Mouse (Mus musculus) gastrocnemius, postnatal 4 days (tissue): ENCODE results near the gene Pus10. TPM values are rescaled to one million over a fixed set of nuclear protein-coding genes. Genes with fewer than 3 reads are reported as not detected.

Experiments used
- DNase-seq, 2 experiments: peaks; one replicate each; pipeline ENCODE4 v3.0.0; 2021 to 2022; ENCODE audit warnings: low spot score in 2 of 2, mixed read lengths in 2 of 2
- long read RNA-seq, 2 experiments: library from polyadenylated mRNA; stranded (forward); transcript quantifications; one replicate each; pipeline ENCODE4 v2.0.0; 2021
- total RNA-seq, 2 experiments: library from RNA; stranded (reverse); gene quantifications; 2 replicates each; pipeline ENCODE4 v1.2.3; 2021

Gene Pus10
- total RNA-seq = 10 to 100 TPM; 13.3 to 15.9 TPM
- long read RNA-seq, experiment 1, partial matches to known transcripts = 3 of 12 reads
- long read RNA-seq, experiment 1, other reads (novel, unspliced or antisense) = 5 of 12 reads
- long read RNA-seq, experiment 2, transcript Pus10-202 (18 exons, 3,559 nt) = major isoform, 9 of 23 reads
- long read RNA-seq, experiment 2, partial matches to known transcripts = 5 of 23 reads
- long read RNA-seq, experiment 2, other reads (novel, unspliced or antisense) = 7 of 23 reads

GRCm38 (mm10) chr11:23665311-23665786 is at the start of gene Pus10:
Pus10 (plus strand) TSS chr11:23665674.
- no peak for DNase-seq

GRCm38 (mm10) chr11:23618995-23619394 is 46.5 kb upstream of the Pus10 start:
- DNase-seq = no peak

GRCm38 (mm10) chr11:23630664-23631063 is 34.8 kb upstream of the Pus10 start:
- no peak for DNase-seq

DNA sequence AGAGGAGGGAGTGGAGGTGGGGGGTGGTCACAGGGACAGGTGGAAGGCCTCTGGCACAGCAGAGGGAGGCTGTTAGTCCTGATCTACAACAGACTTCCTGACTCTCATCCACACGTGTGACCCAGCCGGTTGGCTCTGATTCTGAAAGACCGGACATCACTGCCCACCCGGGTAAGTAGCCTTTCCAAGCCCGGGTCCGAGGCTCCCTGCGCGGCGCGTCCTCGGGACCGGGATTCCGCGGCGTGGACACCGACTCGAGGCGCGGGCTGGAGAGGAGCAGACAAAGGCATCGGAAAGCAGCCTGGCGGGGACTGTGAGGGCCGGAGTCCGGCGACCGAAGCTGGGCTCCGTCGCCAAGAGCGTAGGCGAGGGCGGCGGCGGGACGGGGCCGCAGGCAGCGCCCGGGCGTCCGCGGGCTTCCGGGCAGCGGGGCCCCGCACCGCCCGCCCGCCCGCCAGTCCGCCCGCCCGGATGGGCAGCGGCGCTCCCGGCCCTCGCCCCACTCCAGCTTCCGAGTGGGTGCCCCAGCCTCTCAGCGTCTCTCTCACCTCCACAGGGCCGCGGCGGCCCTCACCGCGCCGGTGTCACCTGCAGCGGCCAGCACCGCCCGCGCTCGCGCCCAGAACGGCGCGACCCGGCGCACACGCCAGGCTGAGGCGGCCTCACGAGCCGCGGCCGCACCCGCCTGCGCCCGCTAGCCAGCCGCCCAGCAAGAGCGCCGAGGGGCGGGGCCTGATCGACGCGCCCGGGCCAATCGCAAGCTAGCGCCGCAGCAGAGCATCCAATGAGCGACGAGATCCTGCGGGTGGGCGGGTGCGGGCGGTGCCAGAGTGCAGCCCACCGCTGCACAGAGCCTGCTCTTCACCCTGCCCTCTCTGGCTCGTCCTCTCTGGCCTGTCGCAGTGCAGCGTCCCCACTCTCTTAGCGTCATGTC is 32.3 kb upstream of the Pus10 start, which contains the start of gene 0610010F05Rik:
TSS of gene 0610010F05Rik (minus strand) at position 695 of the 934 bp plus-strand sequence.
- peak; percentile 73 to 86 for DNase-seq

DNA sequence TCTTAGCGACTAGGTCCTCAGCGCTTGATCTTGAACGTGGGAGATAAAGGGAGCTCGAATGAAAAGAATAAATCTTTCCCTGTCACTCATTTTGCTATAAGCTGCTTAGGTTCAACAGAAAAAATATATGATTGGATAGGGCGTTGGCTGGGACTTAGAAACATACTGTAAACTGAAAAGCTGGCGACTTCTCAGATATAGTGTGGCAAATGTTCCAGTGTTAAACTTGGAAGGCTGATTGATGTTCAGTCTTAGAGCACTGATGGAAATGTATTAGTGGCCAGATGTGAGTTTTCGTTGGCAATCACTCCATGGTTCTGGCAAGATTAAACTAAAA is 31.6 kb upstream of the Pus10 start:
- DNase-seq = no peak

DNA sequence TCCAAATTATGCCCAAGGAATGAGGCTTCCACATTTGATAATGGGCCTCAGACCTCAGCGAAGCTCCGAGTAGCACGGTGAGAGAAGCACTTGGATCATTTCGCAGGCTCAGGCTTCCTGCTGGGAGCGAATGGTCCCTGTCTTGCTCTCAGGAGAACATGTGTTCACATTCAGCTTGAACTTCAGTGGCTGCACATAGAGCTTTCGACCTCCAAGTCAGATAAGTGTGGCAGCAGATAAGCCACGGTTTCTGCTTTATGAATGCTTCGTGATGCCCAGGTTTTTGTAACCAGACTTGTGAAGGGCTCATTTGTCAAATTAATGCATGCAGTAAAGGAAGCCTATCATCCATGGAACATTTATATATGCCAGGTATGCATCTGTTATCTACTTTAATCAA is 30.9 kb upstream of the Pus10 start:
- DNase-seq = no peak

GRCm38 (mm10) chr11:23647431-23647830 is 18.0 kb upstream of the Pus10 start:
- DNase-seq = no peak

- DNase-seq = no peak
Observed at GRCm38 (mm10) chr11:23647835-23648234, 17.6 kb upstream of the Pus10 start.

DNA sequence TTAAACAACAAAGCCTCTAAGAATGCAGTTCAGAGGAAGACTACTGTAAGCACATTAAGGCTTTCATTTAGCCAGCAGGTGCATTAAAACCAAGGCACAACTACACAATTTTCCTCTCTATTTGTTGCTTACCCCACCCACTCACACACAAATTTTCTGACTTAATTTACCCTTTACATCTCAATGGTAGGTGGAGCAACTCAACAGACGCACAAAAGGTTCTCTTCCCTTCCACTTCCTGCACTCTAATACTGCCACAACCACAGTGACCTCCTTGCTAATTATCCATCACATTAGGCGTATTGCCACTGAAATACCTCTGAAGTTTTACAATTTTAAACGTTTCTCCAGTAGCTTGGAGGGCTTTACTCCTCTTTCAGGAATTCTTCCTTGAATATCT is 11.8 kb upstream of the Pus10 start:
- no peak for DNase-seq

DNA sequence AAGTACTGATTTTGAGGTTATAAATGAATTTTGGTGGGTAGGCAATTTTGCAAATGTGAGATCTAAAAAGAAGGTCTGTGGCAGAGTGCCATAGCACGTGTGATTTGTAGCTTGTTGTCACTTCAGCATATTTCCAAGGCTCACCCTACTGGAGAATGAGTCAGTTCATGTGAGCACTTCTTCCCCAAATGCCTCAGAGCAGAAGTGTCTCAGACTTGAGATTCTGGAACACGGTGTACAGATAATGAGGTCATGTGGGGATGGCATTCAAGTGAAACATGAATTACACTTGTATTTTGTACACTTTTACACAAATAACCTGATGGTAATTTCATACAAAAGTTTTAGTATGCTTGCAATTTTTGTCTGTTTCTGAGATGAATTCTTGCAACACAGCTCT is 7.7 kb upstream of the Pus10 start:
- DNase-seq = no peak

GRCm38 (mm10) chr11:23664232-23664631 is 1.2 kb upstream of the Pus10 start:
- no peak for DNase-seq

- DNase-seq = peak; percentile 82 to 93
Observed at GRCm38 (mm10) chr11:23665798-23666501, 476 bp downstream of the Pus10 start, which contains the start of gene Pex13. Pex13 (minus strand) TSS chr11:23665959.

- DNase-seq = no peak
Observed at GRCm38 (mm10) chr11:23666526-23666925, 1.1 kb downstream of the Pus10 start.

- DNase-seq = no peak
Observed at GRCm38 (mm10) chr11:23667128-23667527, 1.7 kb downstream of the Pus10 start.

GRCm38 (mm10) chr11:23672256-23672749 is 6.8 kb downstream of the Pus10 start:
- DNase-seq = no peak

- no peak for DNase-seq
Observed at GRCm38 (mm10) chr11:23676100-23676499, 10.6 kb downstream of the Pus10 start.

DNA sequence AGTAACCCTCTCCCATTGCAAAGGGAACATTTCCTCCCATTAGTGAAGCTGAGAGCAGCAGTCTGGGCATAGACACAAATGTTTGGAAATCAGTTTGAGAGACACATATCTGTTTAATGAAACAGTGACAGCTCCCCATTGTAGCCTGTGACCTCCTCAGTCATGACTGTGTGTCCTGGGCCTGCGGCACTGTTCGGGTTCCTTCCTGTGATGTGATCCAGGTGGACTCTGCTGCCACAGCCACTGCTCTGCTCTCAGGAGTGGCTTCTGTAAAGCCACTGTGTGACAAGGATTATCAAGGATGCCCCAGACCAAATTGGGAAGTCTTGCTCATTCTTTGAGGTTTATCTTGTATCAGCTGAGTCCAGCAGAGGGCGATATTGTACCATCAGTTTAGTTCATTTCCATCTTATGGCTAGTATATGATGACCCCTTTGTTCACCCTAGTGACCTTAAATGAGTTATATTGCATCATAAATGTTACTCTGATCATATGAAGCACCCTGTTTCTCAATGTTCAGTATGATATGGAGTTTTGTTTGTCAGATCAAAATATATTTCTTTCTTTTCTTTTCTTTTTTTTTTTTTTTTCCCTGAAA is 13.7 kb downstream of the Pus10 start:
- DNase-seq = peak in 1 of 2 experiments; percentile 55

- no peak for DNase-seq
Observed at GRCm38 (mm10) chr11:23680435-23680950, 15.0 kb downstream of the Pus10 start.

- no peak for DNase-seq
Observed at GRCm38 (mm10) chr11:23682561-23682960, 17.1 kb downstream of the Pus10 start.

- DNase-seq = no peak
Observed at GRCm38 (mm10) chr11:23686671-23687070, 21.2 kb downstream of the Pus10 start.

DNA sequence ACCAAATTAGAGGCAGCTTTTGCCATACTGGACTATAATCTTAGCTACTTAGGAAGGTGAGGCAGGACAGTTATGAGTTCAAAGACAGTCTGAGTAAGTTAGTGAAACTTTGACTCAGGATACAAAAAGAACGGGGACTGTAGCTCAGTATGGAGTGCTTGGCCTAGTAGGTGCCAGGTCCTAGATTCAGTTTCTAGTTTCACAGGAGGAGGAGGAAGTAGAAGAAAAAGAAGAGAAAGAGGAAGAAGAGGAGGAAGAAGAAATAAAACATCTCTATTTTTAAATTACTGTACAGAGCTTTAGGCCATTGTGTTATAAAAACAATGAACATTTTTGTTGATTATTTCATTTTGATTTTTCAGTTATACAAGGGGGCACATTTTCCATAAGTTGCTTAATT is 22.6 kb downstream of the Pus10 start:
- no peak for DNase-seq
